Mouse (Mus musculus) c-Kit-positive CD71-positive TER-119-negative erythroid progenitor cells, embryonic 14.5 days (primary cell): ENCODE measurements around the gene Ttll3.
A peak's percentile ranks its signal among the peaks of the same experiment; 100 is the strongest.

Source experiments
- DNase-seq: peaks from one replicate; pipeline ENCODE4 v3.0.0-alpha.2; 2013; ENCODE audit warnings: low read depth

Ttll3 gene

GRCm38 (mm10) chr6:113424187-113424586 is 35.1 kb downstream of the Ttll3 start:
- DNase-seq = no peak

- no peak for DNase-seq
Measured at GRCm38 (mm10) chr6:113426696-113427095, 37.6 kb downstream of the Ttll3 start.

- DNase-seq = no peak
Measured at GRCm38 (mm10) chr6:113427397-113427796, 38.3 kb downstream of the Ttll3 start.

GRCm38 (mm10) chr6:113428006-113428405 is 38.9 kb downstream of the Ttll3 start:
- DNase-seq = no peak

- DNase-seq = no peak
Measured at GRCm38 (mm10) chr6:113429965-113430364, 40.9 kb downstream of the Ttll3 start.

- DNase-seq = no peak
Measured at GRCm38 (mm10) chr6:113430846-113431245, 41.8 kb downstream of the Ttll3 start.

GRCm38 (mm10) chr6:113431801-113432200 is 42.7 kb downstream of the Ttll3 start:
- DNase-seq = no peak

- DNase-seq = no peak
Measured at GRCm38 (mm10) chr6:113433661-113434060, 44.6 kb downstream of the Ttll3 start.

- DNase-seq = no peak
Measured at GRCm38 (mm10) chr6:113434691-113435090, 45.6 kb downstream of the Ttll3 start.

GRCm38 (mm10) chr6:113435664-113436205 is 46.7 kb downstream of the Ttll3 start, which contains the start of gene Cidec:
Gene Cidec (minus strand): TSS chr6:113435760.
- DNase-seq = no peak

- DNase-seq = no peak
Measured at GRCm38 (mm10) chr6:113437135-113437534, 48.1 kb downstream of the Ttll3 start.

- no peak for DNase-seq
Measured at GRCm38 (mm10) chr6:113438721-113439430, 49.8 kb downstream of the Ttll3 start.

- DNase-seq = no peak
Measured at GRCm38 (mm10) chr6:113440686-113441085, 51.6 kb downstream of the Ttll3 start.

- peak; percentile 83 for DNase-seq
Measured at GRCm38 (mm10) chr6:113441147-113441680, 52.2 kb downstream of the Ttll3 start.

- no peak for DNase-seq
Measured at GRCm38 (mm10) chr6:113442087-113442441, 53.0 kb downstream of the Ttll3 start.

- DNase-seq = peak; percentile 96
Measured at GRCm38 (mm10) chr6:113442442-113443090, 53.5 kb downstream of the Ttll3 start, which contains the start of gene Jagn1. Gene Jagn1 (plus strand): TSS chr6:113442569.

- peak; percentile 31 for DNase-seq
Measured at GRCm38 (mm10) chr6:113443091-113443490, 54.0 kb downstream of the Ttll3 start.

GRCm38 (mm10) chr6:113444207-113444965 is 55.3 kb downstream of the Ttll3 start:
- no peak for DNase-seq

- DNase-seq = no peak
Measured at GRCm38 (mm10) chr6:113447639-113448038, 58.6 kb downstream of the Ttll3 start.

GRCm38 (mm10) chr6:113451839-113452238 is 62.8 kb downstream of the Ttll3 start:
- no peak for DNase-seq

- no peak for DNase-seq
Measured at GRCm38 (mm10) chr6:113455007-113455406, 65.9 kb downstream of the Ttll3 start.

- no peak for DNase-seq
Measured at GRCm38 (mm10) chr6:113457952-113458534, 69.0 kb downstream of the Ttll3 start, which contains the start of gene Il17re. Gene Il17re (plus strand): TSS chr6:113458484.
